Mouse (Mus musculus) layer of hippocampus, postnatal 25 days (tissue): Measurements from ENCODE around the gene Nell2. TPM values are rescaled to one million over a fixed set of nuclear protein-coding genes. Genes with fewer than 3 reads are reported as not detected.
"Not testable (repeated sequence)": the region's sequence is repeated elsewhere in the genome, so short reads cannot be mapped to it uniquely, and the experiment has no call there.

Experiments
- DNase-seq, 2 experiments: peaks; one replicate each; pipeline ENCODE4 v3.0.0; 2022; ENCODE audit warnings: mixed read lengths in 2 of 2, low spot score in 1 of 2; ENCODE audit errors: extremely low spot score in 1 of 2
- total RNA-seq, 2 experiments: library from RNA; stranded (reverse); gene quantifications; 2 replicates each; pipeline ENCODE4 v1.2.3; 2021

Gene Nell2
- total RNA-seq, 2 experiments from 2014 or later: 808 to 815 TPM

DNA sequence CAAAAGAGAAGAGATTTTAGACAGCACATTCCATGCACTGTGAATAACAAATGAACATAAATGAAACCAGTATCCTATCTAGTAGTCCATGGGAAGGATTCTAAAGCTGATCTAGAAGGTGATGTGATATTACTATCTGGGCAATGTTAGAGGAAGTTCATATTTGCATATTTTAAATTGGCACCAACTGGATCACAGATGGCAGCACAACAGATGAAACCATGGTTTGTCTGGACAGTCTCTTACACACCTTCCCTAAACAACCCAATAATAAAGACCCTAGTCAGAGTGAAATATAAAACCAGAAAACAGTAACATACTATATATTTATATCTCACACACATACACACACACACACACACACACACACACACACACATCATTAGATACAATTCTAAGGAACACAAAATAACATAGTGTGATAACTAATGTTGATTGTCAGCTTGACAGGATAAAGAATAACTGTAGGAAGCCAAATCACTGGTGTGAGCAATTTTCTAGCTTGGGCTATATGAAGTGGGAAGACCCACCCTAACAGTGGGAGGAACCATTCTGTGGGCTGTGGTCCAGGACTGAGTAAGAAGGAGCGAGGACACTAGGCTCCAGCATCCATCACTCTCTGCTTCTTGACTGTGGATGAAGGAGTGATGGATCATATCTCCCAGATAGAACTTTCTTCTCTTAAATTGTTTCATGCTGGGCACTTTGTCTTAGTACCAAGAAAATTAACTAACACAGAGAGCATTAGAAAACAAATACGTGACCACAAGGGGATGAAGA, 268.5 kb downstream of the Nell2 start:
- no peak for DNase-seq

DNA sequence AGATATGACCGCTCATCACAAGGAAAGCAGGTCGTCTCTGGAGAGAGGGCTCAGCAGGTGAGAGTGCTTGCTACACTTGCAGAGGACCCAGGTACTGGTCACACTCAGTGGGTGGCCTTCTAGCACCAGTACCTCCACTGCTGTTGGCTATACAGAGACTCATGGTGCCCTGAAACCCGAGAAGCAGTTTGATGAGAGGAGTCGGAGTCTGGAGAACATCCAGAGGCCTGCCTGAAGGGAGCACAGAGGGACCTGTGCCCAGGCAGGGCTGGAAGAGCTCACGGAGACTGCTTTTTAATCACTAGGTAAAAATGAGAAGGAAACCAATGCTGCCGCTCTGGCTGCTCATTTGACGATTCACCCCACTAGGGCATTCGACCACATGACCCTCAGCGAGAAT, 271.2 kb downstream of the Nell2 start:
- DNase-seq: no peak

- no peak for DNase-seq
Measured at GRCm38 (mm10) chr15:95245516-95245915, 282.8 kb downstream of the Nell2 start.

- no peak for DNase-seq
Measured at GRCm38 (mm10) chr15:95243876-95244275, 284.5 kb downstream of the Nell2 start.

DNA sequence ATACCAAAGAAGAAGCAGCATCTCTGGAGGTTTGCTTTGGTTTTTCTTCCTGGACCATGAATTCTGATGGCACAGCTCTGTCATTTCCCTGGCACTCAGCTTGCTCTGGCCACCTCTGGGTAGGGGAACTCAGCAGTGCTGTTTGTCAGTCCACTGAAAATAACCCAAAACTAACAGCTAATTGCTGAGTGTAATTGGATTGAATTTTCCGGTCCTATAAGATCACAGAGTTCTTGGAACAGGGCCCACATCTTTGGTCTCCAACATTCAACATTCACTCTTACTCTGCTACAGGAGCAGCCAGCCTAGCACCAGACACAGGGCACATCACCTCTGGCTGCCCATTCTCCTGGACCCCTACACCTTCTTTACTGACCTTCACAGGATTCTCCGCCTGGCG, 287.2 kb downstream of the Nell2 start:
- no peak for DNase-seq

DNA sequence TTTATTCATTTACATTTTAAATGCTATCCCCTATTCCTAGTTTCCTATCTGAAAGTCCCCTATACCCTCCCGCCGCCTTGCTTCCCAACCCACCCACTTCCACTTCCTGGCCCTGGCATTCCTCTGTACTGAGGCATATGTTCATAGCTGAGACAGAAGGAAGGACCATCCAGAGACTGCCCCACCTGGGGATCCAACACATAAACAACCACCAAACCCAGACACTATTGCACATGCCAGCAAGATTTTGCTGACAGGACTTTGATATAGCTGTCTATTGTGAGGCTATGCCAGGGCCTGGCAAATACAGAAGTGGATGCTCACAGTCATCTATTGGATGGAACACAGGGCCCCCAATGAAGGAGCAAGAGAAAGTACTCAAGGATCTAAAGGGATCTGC, 291.3 kb downstream of the Nell2 start:
- DNase-seq: not testable (repeated sequence)

GRCm38 (mm10) chr15:95236509-95236908, 291.9 kb downstream of the Nell2 start:
- no peak for DNase-seq

- no peak for DNase-seq
Measured at GRCm38 (mm10) chr15:95231171-95231570, 297.2 kb downstream of the Nell2 start.

DNA sequence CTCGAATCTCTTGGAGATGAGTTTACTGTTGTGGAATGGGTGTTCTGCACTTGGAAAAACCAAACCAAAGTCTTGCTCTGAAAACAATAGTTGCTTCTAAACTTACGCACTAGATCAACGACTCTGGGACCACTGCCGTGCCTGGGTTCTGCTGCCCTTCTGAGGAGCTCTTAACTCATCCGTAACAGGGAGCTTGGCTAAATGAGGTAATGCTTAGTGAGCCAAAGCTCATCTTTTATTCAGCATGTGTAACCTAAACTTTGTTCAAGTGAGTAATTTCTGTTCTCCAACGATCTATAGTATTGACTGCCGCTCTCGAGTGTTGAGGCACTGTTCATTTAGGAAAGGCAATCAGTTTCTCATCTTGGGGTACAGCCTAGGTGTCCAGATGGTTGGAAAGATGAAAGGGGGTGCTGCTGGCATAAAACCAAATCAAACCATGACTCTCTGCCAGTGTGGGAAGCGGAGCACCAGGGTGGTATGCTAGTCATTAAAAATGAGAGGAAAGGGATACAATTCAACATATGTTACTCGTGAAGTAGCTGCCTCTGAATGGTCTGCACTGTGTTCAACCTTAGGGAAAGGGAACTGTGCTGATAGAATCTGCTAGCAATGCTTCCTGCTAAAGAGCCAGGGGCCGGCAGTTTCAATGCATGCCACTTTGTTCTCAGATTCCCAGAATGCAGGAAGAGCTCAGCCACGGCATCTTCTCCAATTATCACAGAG, 311.6 kb downstream of the Nell2 start:
- no peak for DNase-seq

GRCm38 (mm10) chr15:95210551-95210950, 317.8 kb downstream of the Nell2 start:
- DNase-seq: no peak

DNA sequence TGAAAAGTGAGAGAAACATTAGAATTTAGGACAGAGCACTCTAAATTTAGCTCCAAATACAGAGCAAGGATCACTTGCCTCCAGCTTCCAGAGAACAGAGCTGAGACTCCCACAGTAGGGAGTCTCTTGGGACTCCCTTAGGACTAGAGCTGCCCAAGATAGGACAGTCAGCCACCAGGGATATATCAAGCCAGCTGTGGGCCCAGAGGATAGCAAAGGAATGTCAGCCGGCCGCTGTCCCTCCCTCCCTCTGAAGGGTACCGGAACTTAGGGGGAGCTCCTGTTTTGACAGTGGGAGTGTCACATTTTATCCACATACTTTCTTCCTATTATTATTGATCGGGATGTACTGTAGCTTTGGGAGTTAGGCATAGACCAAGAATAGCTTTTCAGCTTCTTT, 319.2 kb downstream of the Nell2 start:
- no peak for DNase-seq

DNA sequence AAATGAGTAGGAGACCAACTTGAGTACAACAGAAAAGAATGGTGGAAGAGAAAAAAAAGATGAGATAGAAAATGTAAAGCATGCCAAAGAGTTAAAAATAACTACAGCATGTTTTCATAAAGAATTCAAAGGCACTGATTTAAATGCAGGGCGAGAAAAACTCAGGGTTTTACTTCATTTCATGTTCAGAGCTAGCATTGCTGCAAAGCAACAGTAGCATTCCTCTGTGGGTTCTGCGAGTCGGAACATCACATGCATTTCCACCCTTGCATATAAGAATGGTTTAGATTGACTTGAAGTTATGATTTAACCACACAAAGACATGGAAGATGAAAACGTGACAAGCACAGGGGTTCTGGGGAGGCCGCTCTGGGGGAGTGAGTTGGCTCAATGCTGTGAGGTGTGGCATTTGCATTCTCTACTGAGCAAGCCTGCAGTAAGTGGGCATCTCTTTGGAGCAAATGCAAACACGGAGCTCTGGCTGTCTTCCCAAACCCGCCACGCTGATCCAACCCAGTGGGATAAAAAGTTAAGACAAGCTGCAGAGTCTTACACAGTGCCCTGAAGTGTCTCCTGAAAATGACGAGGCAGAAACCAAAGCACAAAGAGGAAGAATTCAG, 334.6 kb downstream of the Nell2 start:
- DNase-seq: no peak

GRCm38 (mm10) chr15:95192951-95193350, 335.4 kb downstream of the Nell2 start:
- no peak for DNase-seq

DNA sequence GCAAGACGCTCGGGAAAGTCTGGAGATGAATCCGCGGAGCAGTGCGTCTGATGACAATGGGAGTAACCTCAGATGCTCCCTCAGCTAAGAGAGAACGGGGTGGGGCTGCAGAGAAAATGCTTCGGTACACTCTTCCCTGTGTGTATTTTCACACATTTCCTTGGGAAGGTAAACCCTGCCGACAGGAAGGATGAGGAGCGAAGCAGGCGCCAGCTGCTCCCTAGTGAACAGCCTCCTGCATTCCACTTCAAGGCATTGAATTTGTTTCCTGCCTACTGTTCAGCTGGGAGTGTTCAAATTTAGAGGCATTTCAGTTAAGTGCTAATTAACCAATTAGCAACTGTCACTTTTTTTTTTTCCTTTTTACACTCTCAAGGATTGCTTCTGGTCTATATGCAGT, 342.1 kb downstream of the Nell2 start:
- DNase-seq: no peak

DNA sequence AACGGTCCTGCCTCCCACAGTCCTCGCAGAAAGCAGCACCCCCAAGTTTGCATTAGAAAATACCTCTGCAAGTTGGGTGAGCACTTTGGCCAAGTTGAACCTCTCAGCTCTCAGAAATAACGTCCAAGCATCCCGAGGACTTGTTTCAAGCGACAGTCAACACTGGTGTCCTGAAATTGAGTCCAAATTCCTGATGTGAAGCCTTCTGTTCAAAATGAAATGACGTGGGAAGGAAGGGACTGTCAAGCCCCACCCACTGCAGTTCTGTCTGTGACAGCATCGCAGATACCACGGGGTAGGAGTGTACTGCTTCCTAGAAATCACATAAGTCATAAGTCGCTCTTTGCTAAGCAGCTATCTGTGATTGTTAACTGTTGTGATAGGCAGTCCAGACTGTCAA, 342.9 kb downstream of the Nell2 start:
- DNase-seq: no peak

- no peak for DNase-seq
Measured at GRCm38 (mm10) chr15:95183450-95183849, 344.9 kb downstream of the Nell2 start.

DNA sequence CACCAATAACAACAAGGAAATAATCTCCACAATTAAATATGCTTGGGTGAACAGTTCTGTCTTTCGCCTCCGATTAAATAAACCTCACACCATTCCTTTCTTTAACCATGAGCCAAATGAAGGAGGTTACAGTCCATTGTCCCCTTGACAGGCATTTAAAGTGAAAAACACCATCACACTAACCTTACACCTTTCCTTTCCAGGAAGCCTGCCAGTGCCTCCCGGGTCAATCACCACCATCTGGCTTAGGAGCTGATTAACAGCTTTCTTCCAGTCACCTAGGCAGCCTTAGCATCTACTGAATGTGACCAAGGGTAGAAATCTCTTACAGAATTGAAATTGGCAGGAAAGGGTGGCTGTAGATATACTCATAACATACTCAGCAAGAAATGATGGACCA, 371.5 kb downstream of the Nell2 start:
- no peak for DNase-seq

- no peak for DNase-seq
Measured at GRCm38 (mm10) chr15:95145118-95145517, 383.2 kb downstream of the Nell2 start.

DNA sequence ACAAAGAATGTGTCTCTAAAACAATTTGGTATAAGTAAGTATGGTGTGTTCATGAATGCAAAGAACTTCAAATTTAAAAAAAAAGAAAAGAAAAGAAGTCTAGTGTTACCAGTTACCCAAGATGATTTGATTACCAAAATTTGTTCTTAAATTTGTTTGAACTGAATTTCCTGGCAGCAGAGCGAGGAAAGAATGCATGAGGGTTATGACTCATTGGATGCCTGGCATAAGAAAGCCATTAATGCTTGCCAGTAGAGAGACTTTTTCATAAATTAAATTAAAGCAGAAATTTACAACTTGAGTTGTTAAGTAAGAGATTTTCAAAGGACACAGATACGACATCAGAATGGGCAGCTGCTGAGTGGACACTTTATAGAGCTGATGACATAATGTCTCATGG, 384.2 kb downstream of the Nell2 start:
- DNase-seq: no peak

DNA sequence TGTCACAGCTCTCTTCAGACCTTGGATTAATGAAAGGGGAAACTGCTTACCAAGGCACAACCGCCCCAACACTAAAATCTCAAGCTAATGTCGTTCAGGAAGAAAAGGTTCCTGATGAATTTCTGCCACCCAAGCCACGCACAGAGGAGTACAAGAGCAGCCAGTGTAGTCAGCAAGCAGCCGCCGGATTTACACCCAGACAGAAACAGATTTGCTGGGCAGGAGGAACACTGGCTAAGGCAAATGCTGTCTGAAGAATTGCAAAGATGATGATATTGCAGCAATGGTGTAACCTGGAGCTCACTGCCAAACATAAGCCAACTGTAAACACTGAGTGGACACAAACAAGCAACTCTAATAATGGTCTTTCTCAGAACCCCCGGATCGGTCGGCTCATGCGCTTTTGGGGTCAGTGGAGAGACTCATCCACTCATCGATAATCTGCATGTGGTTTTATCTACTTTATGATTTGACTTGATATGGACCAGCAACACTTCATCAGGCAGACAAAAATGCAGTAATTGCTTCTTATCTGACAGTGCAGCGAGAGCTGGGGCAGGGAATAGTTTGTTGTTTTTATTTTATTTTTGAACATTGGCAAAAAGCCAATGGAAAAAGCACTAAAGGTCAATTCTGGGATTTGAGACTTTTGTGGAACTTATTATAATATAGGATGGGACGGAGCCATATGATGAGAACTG, 389.5 kb downstream of the Nell2 start:
- DNase-seq: no peak
